Mouse (Mus musculus) embryonic facial prominence, embryonic 15.5 days (tissue): ENCODE measurements at regions not wholly inside any gene's neighbourhood (a gene's known extent, or its start where the extent isn't known, plus 50 kb on each side); places are given as distances from the start of the nearest gene placed in this dataset.
A peak's percentile ranks its signal among the peaks of the same experiment; 100 is the strongest.

ENCODE experiments used
- ATAC-seq: fragments of 200-750 bp; cut with Nextera tagmentation; 2 replicates; pipeline ENCODE4 v1.8.0; 2017; ENCODE audit warnings: low read depth, moderate TSS enrichment; ENCODE audit not compliant: insufficient number of reproducible peaks, low FRiP score, low TSS enrichment
- H3K27ac ChIP-seq: fragments of 300-500 bp; sonication (generic); replicated peaks from 2 replicates; pipeline ENCODE4 v1.5.1; 2015; ENCODE audit warnings: mild to moderate bottlenecking, inconsistent platforms
- H3K27me3 ChIP-seq: fragments of 300-500 bp; sonication (generic); 2 replicates; pipeline ENCODE4 v1.6.1; 2015; ENCODE audit warnings: inconsistent platforms
- H3K36me3 ChIP-seq: fragments of 300-500 bp; sonication (generic); 2 replicates; pipeline ENCODE4 v1.6.1; 2015; ENCODE audit warnings: mild to moderate bottlenecking, inconsistent platforms
- H3K4me1 ChIP-seq: fragments of 300-500 bp; sonication (generic); 2 replicates; pipeline ENCODE4 v1.6.1; 2015; ENCODE audit warnings: inconsistent platforms
- H3K4me2 ChIP-seq: fragments of 300-500 bp; sonication (generic); replicated peaks from 2 replicates; pipeline ENCODE4 v1.6.1; 2015; ENCODE audit warnings: mild to moderate bottlenecking, inconsistent platforms
- H3K4me3 ChIP-seq: fragments of 300-500 bp; sonication (generic); replicated peaks from 2 replicates; pipeline ENCODE4 v1.5.1; 2015; ENCODE audit warnings: mild to moderate bottlenecking, inconsistent platforms
- H3K9ac ChIP-seq: fragments of 300-500 bp; sonication (generic); 2 replicates; pipeline ENCODE4 v1.6.1; 2015; ENCODE audit warnings: inconsistent platforms
- H3K9me3 ChIP-seq: fragments of 300-500 bp; sonication (generic); replicated peaks from 2 replicates; pipeline ENCODE4 v1.6.1; 2016; ENCODE audit warnings: inconsistent platforms
- WGBS: fragments of 180-500 bp; shearing (Covaris S2); methylation state at CpG from one replicate; pipeline ENCODE4 v1.1.7; 2015; 5-methylcytosine and 5-hydroxymethylcytosine counted together

GRCm38 (mm10) chr7:51227136-51227535 lies 283.7 kb upstream of the Ano5 start:
- 64% methylated on average over 5 of the region's 5 CpGs for WGBS

GRCm38 (mm10) chr7:51234616-51235015 lies 276.2 kb upstream of the Ano5 start:
- Histone ChIP-seq H3K36me3 (no peaks in the 10 kb centered on the region), H3K4me3 (no peak overlapping the region), H3K4me1 (no peaks in the 10 kb centered on the region), H3K9ac (no peak overlapping the region), H3K4me2 (no peak overlapping the region), H3K27ac (no peak overlapping the region), H3K27me3 (no peaks in the 10 kb centered on the region), H3K9me3 (no peaks in the 10 kb centered on the region)
- ATAC-seq = no peak
- WGBS = 66% methylated on average over 4 of the region's 4 CpGs

More at GRCm38 (mm10) chr7:51227136-51227535, 283.7 kb upstream of the Ano5 start:
- Histone ChIP-seq H3K4me2 (no peak overlapping the region), H3K9me3 (no peaks in the 10 kb centered on the region), H3K27ac (no peak overlapping the region), H3K27me3 (no peaks in the 10 kb centered on the region), H3K9ac (no peak overlapping the region), H3K4me1 (no peaks in the 10 kb centered on the region), H3K4me3 (no peak overlapping the region), H3K36me3 (no peaks in the 10 kb centered on the region)
- no peak for ATAC-seq

- no peak for ATAC-seq
- Histone ChIP-seq H3K4me1 (no peaks in the 10 kb centered on the region), H3K36me3 (no peaks in the 10 kb centered on the region), H3K4me2 (no peak overlapping the region), H3K9me3 (no peaks in the 10 kb centered on the region), H3K9ac (no peak overlapping the region), H3K27me3 (no peaks in the 10 kb centered on the region), H3K27ac (no peak overlapping the region), H3K4me3 (no peak overlapping the region)
- 78% methylated on average over 2 of the region's 2 CpGs for WGBS
Measured at GRCm38 (mm10) chr7:51247695-51248094, 263.1 kb upstream of the Ano5 start.

GRCm38 (mm10) chr7:51254461-51254860 lies 256.4 kb upstream of the Ano5 start:
- no peaks in the 10 kb centered on the region for H3K36me3 ChIP-seq
- no peaks in the 10 kb centered on the region for H3K27me3 ChIP-seq
- H3K4me2 ChIP-seq = no peak overlapping the region
- H3K4me1 ChIP-seq = no peaks in the 10 kb centered on the region
- H3K9me3 ChIP-seq = no peaks in the 10 kb centered on the region
- no peak overlapping the region for H3K4me3 ChIP-seq
- 58% methylated on average over 2 of the region's 2 CpGs for WGBS
- no peak overlapping the region for H3K9ac ChIP-seq
- H3K27ac ChIP-seq = no peak overlapping the region
- no peak for ATAC-seq

- no peaks in the 10 kb centered on the region for H3K9me3 ChIP-seq
- no peaks in the 10 kb centered on the region for H3K4me1 ChIP-seq
- H3K27ac ChIP-seq = no peak overlapping the region
- no peak for ATAC-seq
- no peak overlapping the region for H3K4me3 ChIP-seq
- H3K4me2 ChIP-seq = no peak overlapping the region
- no peaks in the 10 kb centered on the region for H3K27me3 ChIP-seq
- no peak overlapping the region for H3K9ac ChIP-seq
- no peaks in the 10 kb centered on the region for H3K36me3 ChIP-seq
- WGBS = 67% methylated on average over 2 of the region's 2 CpGs
Measured at GRCm38 (mm10) chr7:51259160-51259831, 251.5 kb upstream of the Ano5 start.

- no peaks in the 10 kb centered on the region for H3K4me1 ChIP-seq
- H3K27me3 ChIP-seq = no peaks in the 10 kb centered on the region
- no peak overlapping the region for H3K4me3 ChIP-seq
- no peak overlapping the region for H3K27ac ChIP-seq
- no peaks in the 10 kb centered on the region for H3K36me3 ChIP-seq
- WGBS = 55% methylated on average over 4 of the region's 4 CpGs
- no peak overlapping the region for H3K9ac ChIP-seq
- no peak for ATAC-seq
- no peak overlapping the region for H3K4me2 ChIP-seq
- H3K9me3 ChIP-seq = no peaks in the 10 kb centered on the region
Measured at GRCm38 (mm10) chr7:51264166-51264565, 246.7 kb upstream of the Ano5 start.

- WGBS = 49% methylated on average over 1 of the region's 1 CpGs
- Histone ChIP-seq H3K27me3 (no peaks in the 10 kb centered on the region), H3K9me3 (no peaks in the 10 kb centered on the region), H3K9ac (no peak overlapping the region), H3K4me2 (no peak overlapping the region), H3K4me1 (no peaks in the 10 kb centered on the region), H3K36me3 (no peaks in the 10 kb centered on the region), H3K27ac (no peak overlapping the region), H3K4me3 (no peak overlapping the region)
- ATAC-seq = no peak
Measured at GRCm38 (mm10) chr7:51265896-51266295, 244.9 kb upstream of the Ano5 start.

- no peak for ATAC-seq
- WGBS = 67% methylated on average over 5 of the region's 5 CpGs
- no peaks in the 10 kb centered on the region for H3K27me3 ChIP-seq
- no peaks in the 10 kb centered on the region for H3K9me3 ChIP-seq
- H3K9ac ChIP-seq = no peak overlapping the region
- H3K27ac ChIP-seq = no peak overlapping the region
- H3K36me3 ChIP-seq = no peaks in the 10 kb centered on the region
- H3K4me3 ChIP-seq = no peak overlapping the region
- H3K4me2 ChIP-seq = no peak overlapping the region
- no peaks in the 10 kb centered on the region for H3K4me1 ChIP-seq
Measured at GRCm38 (mm10) chr7:51266879-51267278, 243.9 kb upstream of the Ano5 start.

- 45% methylated on average over 4 of the region's 4 CpGs for WGBS
- Histone ChIP-seq H3K4me2 (no peak overlapping the region), H3K9ac (no peak overlapping the region), H3K36me3 (no peaks in the 10 kb centered on the region), H3K27ac (no peak overlapping the region), H3K4me3 (no peak overlapping the region), H3K4me1 (no peaks in the 10 kb centered on the region), H3K9me3 (no peaks in the 10 kb centered on the region), H3K27me3 (no peaks in the 10 kb centered on the region)
- ATAC-seq = no peak
Measured at GRCm38 (mm10) chr7:51268743-51269142, 242.1 kb upstream of the Ano5 start.

GRCm38 (mm10) chr7:51270531-51271090 lies 240.2 kb upstream of the Ano5 start:
- no peaks in the 10 kb centered on the region for H3K27me3 ChIP-seq
- 61% methylated on average over 12 of the region's 12 CpGs for WGBS
- H3K9me3 ChIP-seq = no peaks in the 10 kb centered on the region
- no peaks in the 10 kb centered on the region for H3K36me3 ChIP-seq
- no peaks in the 10 kb centered on the region for H3K4me1 ChIP-seq
- H3K9ac ChIP-seq = no peak overlapping the region
- no peak overlapping the region for H3K4me3 ChIP-seq
- no peak for ATAC-seq
- H3K4me2 ChIP-seq = no peak overlapping the region
- no peak overlapping the region for H3K27ac ChIP-seq

GRCm38 (mm10) chr7:51281470-51281869 lies 229.4 kb upstream of the Ano5 start:
- H3K9me3 ChIP-seq = no peaks in the 10 kb centered on the region
- H3K27me3 ChIP-seq = no peaks in the 10 kb centered on the region
- H3K4me1 ChIP-seq = no peaks in the 10 kb centered on the region
- no peak overlapping the region for H3K4me2 ChIP-seq
- no peak overlapping the region for H3K27ac ChIP-seq
- no peaks in the 10 kb centered on the region for H3K36me3 ChIP-seq
- ATAC-seq = no peak
- no peak overlapping the region for H3K4me3 ChIP-seq
- H3K9ac ChIP-seq = no peak overlapping the region

- peak; percentile 67; the same call in 1 of the 2 replicates for ATAC-seq
- WGBS = 20% methylated on average over 3 of the region's 3 CpGs
- no peaks in the 10 kb centered on the region for H3K9me3 ChIP-seq
Measured at GRCm38 (mm10) chr7:51300238-51300637, 210.6 kb upstream of the Ano5 start.

More at GRCm38 (mm10) chr7:51300238-51300637, 210.6 kb upstream of the Ano5 start:
- no peak overlapping the region for H3K4me2 ChIP-seq
- no peaks in the 10 kb centered on the region for H3K27me3 ChIP-seq
- no peak overlapping the region for H3K4me3 ChIP-seq
- no peaks in the 10 kb centered on the region for H3K4me1 ChIP-seq
- H3K9ac ChIP-seq = no peak overlapping the region
- no peaks in the 10 kb centered on the region for H3K36me3 ChIP-seq
- no peak overlapping the region for H3K27ac ChIP-seq
